Mouse (Mus musculus) kidney, adult 2 months (tissue): ENCODE data around the gene Gabpa. TPM values are rescaled to one million over a fixed set of nuclear protein-coding genes. Genes with fewer than 3 reads are reported as not detected.

Experiments
- DNase-seq: peaks from one replicate; pipeline ENCODE4 v3.0.0; 2021
- H3K27ac ChIP-seq: fragments of 200-500 bp; 2 replicates; pipeline ENCODE4 v1.5.1; 2012; ENCODE audit warnings: low read depth, low read length, control low read depth, inconsistent platforms; ENCODE audit not compliant: insufficient read depth
- H3K27me3 ChIP-seq: fragments of 200-500 bp; replicated peaks from 2 replicates; pipeline ENCODE4 v1.6.1; 2012; ENCODE audit warnings: mild to moderate bottlenecking, moderate library complexity, low read length, inconsistent platforms; ENCODE audit not compliant: control insufficient read depth, insufficient read depth
- H3K36me3 ChIP-seq: fragments of 200-500 bp; 2 replicates; pipeline ENCODE4 v1.6.1; 2012; ENCODE audit warnings: mild to moderate bottlenecking, moderate library complexity, low read length, inconsistent platforms; ENCODE audit not compliant: control insufficient read depth, insufficient read depth
- H3K4me1 ChIP-seq: fragments of 200-500 bp; 2 replicates; pipeline ENCODE4 v1.6.1; 2011; ENCODE audit warnings: low read length; ENCODE audit not compliant: control insufficient read depth, insufficient read depth
- H3K4me3 ChIP-seq: fragments of 200-500 bp; 2 replicates; pipeline ENCODE4 v1.5.1; 2011; ENCODE audit warnings: mild to moderate bottlenecking, low read depth, low read length, control low read depth; ENCODE audit not compliant: insufficient read depth
- CTCF ChIP-seq: fragments of 200-500 bp; conservative IDR thresholded peaks from 2 replicates; pipeline ENCODE4 v1.5.1; 2011; ENCODE audit warnings: low read depth, mild to moderate bottlenecking, control low read depth, low read length, moderate library complexity, mixed read lengths; ENCODE audit not compliant: insufficient read depth, insufficient read length
- POLR2A ChIP-seq: fragments of 200-500 bp; IDR thresholded peaks from one replicate; pipeline ENCODE4 v1.6.1; 2011; ENCODE audit warnings: low read depth, low read length, control low read depth
- WGBS: fragments of 180-500 bp; shearing (Covaris S2); methylation state at CpG from one replicate; pipeline ENCODE4 v1.1.7; 2018; 5-methylcytosine and 5-hydroxymethylcytosine counted together
- polyA plus RNA-seq: library from polyadenylated mRNA; depleted of rRNA; stranded (reverse); fragments of >200 nt; gene quantifications from 2 replicates; pipeline ENCODE4 v1.2.3, GENCODE M21; 2012

The Gabpa gene
- polyA plus RNA-seq, 1 experiment, result 11.0 TPM

- H3K4me1 ChIP-seq, result peaks cover 5% of the 10 kb centered on the region; the same call in 1 of the 2 replicates
- WGBS, result 25% methylated on average over 6 of the region's 6 CpGs
- no peak overlapping the region for H3K4me3 ChIP-seq
- H3K27ac ChIP-seq, result 0 out of 2 replicates have a peak overlapping the region, but pooled peaks have one; percentile 2
- TF ChIP-seq CTCF (no peak), POLR2A (no peak)
- peak; percentile 89 for DNase-seq
- H3K27me3 ChIP-seq, result no peaks in the 10 kb centered on the region
- H3K36me3 ChIP-seq, result peaks cover 27% of the 10 kb centered on the region
Observed at GRCm38 (mm10) chr16:84825009-84825408, 9.7 kb upstream of the Gabpa start.

- no peaks in the 10 kb centered on the region for H3K27me3 ChIP-seq
- TF ChIP-seq CTCF (no peak), POLR2A (no peak)
- peaks cover 3% of the 10 kb centered on the region; the same call in 1 of the 2 replicates for H3K4me1 ChIP-seq
- peak; percentile 39 for DNase-seq
- peaks cover 19% of the 10 kb centered on the region for H3K36me3 ChIP-seq
- H3K27ac ChIP-seq, result peak overlapping the region; percentile 11; the same call in 1 of the 2 replicates
- H3K4me3 ChIP-seq, result no peak overlapping the region
- WGBS, result 15% methylated on average over 5 of the region's 5 CpGs
Observed at GRCm38 (mm10) chr16:84831696-84832095, 3.0 kb upstream of the Gabpa start.

GRCm38 (mm10) chr16:84832736-84833135 is 2.0 kb upstream of the Gabpa start:
- 70% methylated on average over 5 of the region's 5 CpGs for WGBS
- Histone ChIP-seq H3K4me3 (no peak overlapping the region), H3K27ac (no peak overlapping the region), H3K4me1 (peaks cover 3% of the 10 kb centered on the region; the same call in 1 of the 2 replicates), H3K27me3 (no peaks in the 10 kb centered on the region), H3K36me3 (peaks cover 13% of the 10 kb centered on the region)
- DNase-seq, result peak; percentile 59
- TF ChIP-seq CTCF, result no peak
- TF ChIP-seq POLR2A, result no peak

GRCm38 (mm10) chr16:84834344-84834743 is 381 bp upstream of the Gabpa start:
- DNase-seq, result no peak
- peaks cover 3% of the 10 kb centered on the region; the same call in 1 of the 2 replicates for H3K4me1 ChIP-seq
- H3K27me3 ChIP-seq, result no peaks in the 10 kb centered on the region
- peak overlapping the region; percentile 95 for H3K4me3 ChIP-seq
- H3K27ac ChIP-seq, result peak overlapping the region; percentile 99
- no peak for TF ChIP-seq CTCF
- no peak for TF ChIP-seq POLR2A
- H3K36me3 ChIP-seq, result peaks cover 4% of the 10 kb centered on the region
- under 1% methylated on average over 22 of the region's 22 CpGs for WGBS

GRCm38 (mm10) chr16:84835441-84835822 is 707 bp downstream of the Gabpa start, which contains the start of gene Atp5j:
Atp5j (minus strand) TSS chr16:84835625.
- Histone ChIP-seq H3K4me1 (peaks cover 3% of the 10 kb centered on the region; the same call in 1 of the 2 replicates), H3K4me3 (peak within 1 kb of the TSS; percentile 95), H3K27me3 (no peaks in the 10 kb centered on the region), H3K36me3 (peaks cover 3% of the 10 kb centered on the region; the same call in 1 of the 2 replicates), H3K27ac (peak within 1 kb of the TSS; percentile 99)
- TF ChIP-seq POLR2A, result no peak
- no peak for TF ChIP-seq CTCF
- 1% methylated on average over 56 of the region's 57 CpGs for WGBS
- DNase-seq, result peak; percentile 94

- H3K36me3 ChIP-seq, result peaks cover 1% of the 10 kb centered on the region; the same call in 1 of the 2 replicates
- TF ChIP-seq POLR2A, result no peak
- TF ChIP-seq CTCF, result no peak
- 4% methylated on average over 29 of the region's 29 CpGs for WGBS
- H3K4me3 ChIP-seq, result peak overlapping the region; percentile 95
- peak; percentile 87 for DNase-seq
- no peaks in the 10 kb centered on the region for H3K27me3 ChIP-seq
- H3K4me1 ChIP-seq, result peaks cover 3% of the 10 kb centered on the region; the same call in 1 of the 2 replicates
- H3K27ac ChIP-seq, result peak overlapping the region; percentile 97
Observed at GRCm38 (mm10) chr16:84835823-84836743, 1.4 kb downstream of the Gabpa start.

GRCm38 (mm10) chr16:84838576-84838975 is 3.9 kb downstream of the Gabpa start:
- 87% methylated on average over 2 of the region's 2 CpGs for WGBS
- no peak for DNase-seq
- H3K36me3 ChIP-seq, result no peaks in the 10 kb centered on the region; the same call in 1 of the 2 replicates
- H3K4me1 ChIP-seq, result no peaks in the 10 kb centered on the region; the same call in 1 of the 2 replicates
- H3K27ac ChIP-seq, result no peak overlapping the region
- TF ChIP-seq CTCF (no peak), POLR2A (no peak)
- no peaks in the 10 kb centered on the region for H3K27me3 ChIP-seq
- no peak overlapping the region for H3K4me3 ChIP-seq
